Mouse (Mus musculus) forebrain, embryonic 16.5 days (tissue): Measurements from ENCODE around the gene Lce6a. TPM values are rescaled to one million over a fixed set of nuclear protein-coding genes. Genes with fewer than 3 reads are reported as not detected.

ENCODE experiments used
- ATAC-seq: fragments of 200-750 bp; cut with Nextera tagmentation; 2 replicates; pipeline ENCODE4 v1.8.0; 2017; ENCODE audit warnings: mild to moderate bottlenecking, moderate library complexity
- H3K27ac ChIP-seq: fragments of 300-500 bp; sonication (generic); 2 replicates; pipeline ENCODE4 v1.5.1; 2014; ENCODE audit warnings: low read length, control low read depth
- H3K27me3 ChIP-seq: fragments of 300-500 bp; sonication (generic); replicated peaks from 2 replicates; pipeline ENCODE4 v1.6.1; 2014; ENCODE audit warnings: low read length; ENCODE audit not compliant: control insufficient read depth, insufficient read depth
- H3K36me3 ChIP-seq: fragments of 300-500 bp; sonication (generic); 2 replicates; pipeline ENCODE4 v1.6.1; 2014; ENCODE audit not compliant: control insufficient read depth, insufficient read depth
- H3K4me1 ChIP-seq: fragments of 300-500 bp; sonication (generic); replicated peaks from 2 replicates; pipeline ENCODE4 v1.6.1; 2014; ENCODE audit warnings: low read length; ENCODE audit not compliant: control insufficient read depth, insufficient read depth
- H3K4me2 ChIP-seq: fragments of 300-500 bp; sonication (generic); 2 replicates; pipeline ENCODE4 v1.6.1; 2014; ENCODE audit warnings: mild to moderate bottlenecking, low read length, control low read depth
- H3K4me3 ChIP-seq: fragments of 300-500 bp; sonication (generic); replicated peaks from 2 replicates; pipeline ENCODE4 v1.5.1; 2014; ENCODE audit warnings: mild to moderate bottlenecking, low read length, control low read depth
- H3K9ac ChIP-seq: fragments of 300-500 bp; sonication (generic); replicated peaks from 2 replicates; pipeline ENCODE4 v1.6.1; 2014; ENCODE audit warnings: low read depth, low read length, control low read depth
- H3K9me3 ChIP-seq: fragments of 300-500 bp; sonication (generic); 2 replicates; pipeline ENCODE4 v1.6.1; 2016; ENCODE audit warnings: low read length; ENCODE audit not compliant: control insufficient read depth
- WGBS: fragments of 180-500 bp; shearing (Covaris S2); extraction: QIAGEN DNeasy Blood & Tissue Kit; methylation state at CpG from one replicate; pipeline ENCODE4 v1.1.7; 2014; 5-methylcytosine and 5-hydroxymethylcytosine counted together
- polyA plus RNA-seq: library from polyadenylated mRNA; unstranded; fragments of >200 nt; fragmentation: Nextera tagmentation; extraction: Ambion mirVana; gene quantifications from 2 replicates; pipeline ENCODE4 v1.2.1, GENCODE M21; 2015

Gene Lce6a
- polyA plus RNA-seq, 1 experiment from 2014 or later: not detected

DNA sequence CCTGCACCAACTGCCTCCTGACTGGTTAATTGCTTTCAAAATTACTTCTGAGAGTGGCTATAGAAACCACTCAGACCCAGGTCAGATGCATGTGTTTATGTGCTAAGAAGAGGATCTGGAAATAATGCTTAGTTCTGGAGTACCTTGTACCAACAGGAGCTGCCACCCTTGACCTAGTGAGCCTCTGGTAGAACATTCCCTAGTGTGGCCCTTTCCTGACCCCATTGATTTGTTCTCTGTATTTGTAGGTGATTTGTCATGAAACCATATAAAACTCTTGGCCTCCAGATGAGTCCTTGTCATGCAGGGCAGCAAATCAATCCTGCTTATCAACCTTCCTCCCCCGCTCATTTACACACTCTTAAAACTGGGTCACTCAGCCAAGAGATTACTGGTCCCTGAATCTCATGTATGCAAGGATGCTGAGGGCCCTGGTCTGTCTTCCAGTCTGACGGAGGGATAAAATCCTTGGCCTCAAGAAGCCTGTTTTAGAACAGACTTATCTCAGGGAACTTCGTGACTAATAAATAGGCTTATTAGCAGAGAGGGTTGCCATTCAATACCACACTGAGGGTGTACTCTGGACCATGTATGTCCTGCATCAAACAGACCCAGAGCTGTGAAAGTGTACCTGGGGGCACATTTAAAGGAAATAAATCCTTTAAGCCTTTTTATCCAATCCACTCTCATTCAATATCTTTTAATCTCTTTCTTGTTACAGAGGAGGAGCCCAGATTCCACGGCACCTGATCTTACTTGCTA, 42.6 kb downstream of the Lce6a start:
- no peak overlapping the region for H3K4me2 ChIP-seq
- no peaks in the 10 kb centered on the region for H3K36me3 ChIP-seq
- H3K27ac ChIP-seq: no peak overlapping the region
- no peaks in the 10 kb centered on the region for H3K4me1 ChIP-seq
- WGBS: 69% methylated on average over 4 of the region's 4 CpGs
- H3K9ac ChIP-seq: no peak overlapping the region
- no peak overlapping the region for H3K4me3 ChIP-seq
- H3K9me3 ChIP-seq: no peaks in the 10 kb centered on the region
- ATAC-seq: no peak
- no peaks in the 10 kb centered on the region for H3K27me3 ChIP-seq

DNA sequence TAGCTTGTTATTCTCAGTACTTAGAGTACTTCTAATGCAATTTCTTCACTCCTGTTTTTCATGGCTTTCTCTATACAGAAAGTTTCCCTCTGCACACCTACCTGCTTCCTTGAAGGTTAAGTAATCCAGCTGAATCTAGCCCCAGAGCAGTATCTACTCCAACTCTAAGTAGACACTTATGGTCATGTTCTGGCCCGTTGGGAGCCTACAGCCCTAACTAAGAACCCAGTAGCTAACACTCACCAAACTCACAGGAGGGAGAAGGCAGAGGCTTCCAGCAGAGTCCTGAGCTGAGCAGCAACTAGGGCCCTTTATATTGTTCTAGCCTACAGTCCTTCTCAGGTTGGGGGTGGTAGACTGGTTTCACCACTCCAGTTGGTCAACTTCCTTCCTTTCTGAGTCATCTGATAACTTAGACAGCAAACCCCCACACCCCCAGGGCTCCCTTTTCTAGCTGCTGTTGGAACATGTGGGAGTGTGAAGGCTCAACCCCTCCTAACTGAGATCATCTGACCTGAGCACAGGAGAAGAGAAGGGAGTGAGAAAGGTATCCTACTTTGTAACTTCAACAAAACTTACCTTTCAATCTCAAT, 47.9 kb downstream of the Lce6a start, which contains the start of gene Ivl:
Gene Ivl, minus strand, starts transcription at position 287 of the 593 bp plus-strand sequence.
- H3K36me3 ChIP-seq: no peaks in the 10 kb centered on the region
- no peaks in the 10 kb centered on the region for H3K4me1 ChIP-seq
- H3K4me2 ChIP-seq: no peak within 1 kb of the TSS
- H3K27me3 ChIP-seq: no peaks in the 10 kb centered on the region
- H3K9ac ChIP-seq: no peak within 1 kb of the TSS
- H3K27ac ChIP-seq: no peak within 1 kb of the TSS
- ATAC-seq: no peak
- H3K9me3 ChIP-seq: no peaks in the 10 kb centered on the region
- no peak within 1 kb of the TSS for H3K4me3 ChIP-seq
- 89% methylated on average over 1 of the region's 1 CpGs for WGBS

GRCm38 (mm10) chr3:92572514-92573155, 48.8 kb downstream of the Lce6a start:
- 63% methylated on average over 2 of the region's 2 CpGs for WGBS
- H3K27me3 ChIP-seq: no peaks in the 10 kb centered on the region
- H3K4me2 ChIP-seq: no peak overlapping the region
- no peak overlapping the region for H3K27ac ChIP-seq
- H3K4me3 ChIP-seq: no peak overlapping the region
- ATAC-seq: no peak
- H3K9me3 ChIP-seq: no peaks in the 10 kb centered on the region
- no peaks in the 10 kb centered on the region for H3K36me3 ChIP-seq
- no peak overlapping the region for H3K9ac ChIP-seq
- no peaks in the 10 kb centered on the region for H3K4me1 ChIP-seq

Other genes starting within 250 kb of the Lce6a start
- gene Sprr2h, start 236.0 kb downstream of the Lce6a start, polyA plus RNA-seq: not detected in 2 replicates
- gene Sprr2i, start 213.7 kb downstream of the Lce6a start, polyA plus RNA-seq: not detected in 2 replicates
- not detected in 2 replicates for gene Sprr2j-ps, start 203.6 kb downstream of the Lce6a start, polyA plus RNA-seq
- gene Gm9774, start 192.2 kb downstream of the Lce6a start, polyA plus RNA-seq: 5.5 and 9.6 TPM in 2 replicates
- gene Sprr2k, start 189.1 kb downstream of the Lce6a start, polyA plus RNA-seq: not detected in 2 replicates
- not detected in 2 replicates for gene Sprr1b, start 182.9 kb downstream of the Lce6a start, polyA plus RNA-seq
- gene Sprr3, start 162.9 kb downstream of the Lce6a start, polyA plus RNA-seq: not detected in 2 replicates
- 0.32 TPM in 1 of 2 replicates, not detected in the other for gene Sprr1a, start 135.8 kb downstream of the Lce6a start, polyA plus RNA-seq
- not detected in 2 replicates for gene Sprr4, start 121.2 kb downstream of the Lce6a start, polyA plus RNA-seq
- not detected in 2 replicates for gene 2310046K23Rik, start 87.1 kb downstream of the Lce6a start, polyA plus RNA-seq
- not detected in 2 replicates for gene Ivl, start 47.9 kb downstream of the Lce6a start, polyA plus RNA-seq
- not detected in 2 replicates for gene Smcp, start 32.7 kb downstream of the Lce6a start, polyA plus RNA-seq
- not detected in 2 replicates for gene 2210017I01Rik, start 14.2 kb downstream of the Lce6a start, polyA plus RNA-seq
- not detected in 2 replicates for gene Lce1a1, start 26.6 kb upstream of the Lce6a start, polyA plus RNA-seq
- gene Lce1b, start 35.3 kb upstream of the Lce6a start, polyA plus RNA-seq: not detected in 2 replicates
- not detected in 2 replicates for gene Lce1a2, start 48.7 kb upstream of the Lce6a start, polyA plus RNA-seq
- not detected in 2 replicates for gene Lce1c, start 57.6 kb upstream of the Lce6a start, polyA plus RNA-seq
- not detected in 2 replicates for gene Lce1d, start 65.5 kb upstream of the Lce6a start, polyA plus RNA-seq
- not detected in 2 replicates for gene Lce1e, start 87.4 kb upstream of the Lce6a start, polyA plus RNA-seq
- not detected in 2 replicates for gene Lce1f, start 98.7 kb upstream of the Lce6a start, polyA plus RNA-seq
- not detected in 2 replicates for gene Gm38119, start 117.4 kb upstream of the Lce6a start, polyA plus RNA-seq
- not detected in 2 replicates for gene Lce1g, start 130.7 kb upstream of the Lce6a start, polyA plus RNA-seq
- gene Lce1h, start 143.4 kb upstream of the Lce6a start, polyA plus RNA-seq: not detected in 2 replicates
- gene Lce1i, start 157.2 kb upstream of the Lce6a start, polyA plus RNA-seq: not detected in 2 replicates
- gene Lce1j, start 168.9 kb upstream of the Lce6a start, polyA plus RNA-seq: not detected in 2 replicates
- gene Lce1k, start 186.2 kb upstream of the Lce6a start, polyA plus RNA-seq: not detected in 2 replicates
- not detected in 2 replicates for gene Kprp, start 205.6 kb upstream of the Lce6a start, polyA plus RNA-seq
- not detected in 2 replicates for gene Lce1l, start 229.6 kb upstream of the Lce6a start, polyA plus RNA-seq
- not detected in 2 replicates for gene 2310050C09Rik, start 248.6 kb upstream of the Lce6a start, polyA plus RNA-seq